Mouse (Mus musculus): Measurements from ENCODE around the gene Zfand2b.
A peak's percentile ranks its signal among the peaks of the same experiment; 100 is the strongest.

Gene Zfand2b

GRCm38 (mm10) chr1:75159540-75160255, 8.7 kb upstream of the Zfand2b start:
- no peak for DNase-seq (ENCODE audit: inconsistent age in 2 of 2, low spot score in 1 of 2)

- no peak for DNase-seq (ENCODE audit: inconsistent age in 2 of 2, low spot score in 1 of 2)
These were observed 8.2 kb upstream of the Zfand2b start for GRCm38 (mm10) chr1:75160256-75160617.

DNA sequence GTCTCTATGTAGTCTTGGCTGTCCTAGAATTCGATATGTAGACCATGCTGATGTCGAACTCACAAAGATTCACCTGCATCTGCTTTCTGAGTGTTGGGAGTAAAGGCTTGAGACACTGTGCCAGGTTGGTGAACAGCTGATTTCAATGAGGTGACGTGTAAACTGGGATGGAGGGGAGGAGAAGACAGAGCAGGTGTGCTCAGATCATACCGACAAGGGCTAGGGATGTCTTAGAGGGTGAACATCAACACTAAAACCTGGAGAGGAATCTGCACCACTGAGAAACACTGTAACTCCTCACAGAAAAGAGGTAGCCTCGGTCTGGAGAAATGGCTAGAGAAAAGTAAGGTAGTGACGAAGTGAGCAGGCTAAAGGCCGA, 364 bp upstream of the Zfand2b start:
- no peak for DNase-seq (ENCODE audit: inconsistent age in 2 of 2, low spot score in 1 of 2)

DNA sequence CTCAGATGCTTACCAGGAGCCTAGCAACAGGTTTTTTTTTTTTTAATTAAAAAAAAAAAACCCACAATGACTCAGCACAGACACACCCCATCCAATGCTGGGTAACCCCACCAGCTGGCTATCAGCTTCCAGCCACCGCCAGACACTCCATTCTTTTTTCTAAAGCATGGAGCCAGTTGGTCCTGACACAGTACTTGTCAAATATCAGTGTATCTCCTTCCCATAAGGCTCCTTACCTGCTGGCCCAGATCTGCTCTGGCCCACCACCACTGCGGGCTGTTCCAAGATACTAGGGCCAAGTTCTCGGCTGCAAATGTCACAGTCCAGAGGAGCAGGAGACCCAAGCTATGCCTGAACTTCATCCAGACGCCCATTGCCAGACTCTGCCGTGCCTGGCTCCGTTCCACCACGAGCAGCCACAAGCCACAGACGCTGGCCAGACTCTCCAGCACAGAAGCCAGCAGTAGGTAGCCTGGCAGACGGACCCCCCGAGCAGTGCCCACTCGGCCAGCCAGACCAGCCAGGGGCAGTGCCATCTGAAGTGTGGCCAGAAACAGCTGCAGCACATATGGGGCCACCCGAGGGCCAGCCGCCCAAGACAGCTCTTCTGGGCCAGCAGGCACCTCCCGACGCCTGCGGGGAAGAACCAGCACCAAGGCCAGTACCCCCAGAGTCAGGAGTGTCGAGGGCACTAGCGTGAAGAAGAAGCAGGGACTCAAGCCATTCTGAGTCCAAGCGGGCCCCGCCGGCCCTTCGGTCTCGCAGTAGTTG, 11.1 kb downstream of the Zfand2b start:
- DNase-seq (ENCODE audit: inconsistent age in 2 of 2, low spot score in 1 of 2): peak; percentile 54 to 76

DNA sequence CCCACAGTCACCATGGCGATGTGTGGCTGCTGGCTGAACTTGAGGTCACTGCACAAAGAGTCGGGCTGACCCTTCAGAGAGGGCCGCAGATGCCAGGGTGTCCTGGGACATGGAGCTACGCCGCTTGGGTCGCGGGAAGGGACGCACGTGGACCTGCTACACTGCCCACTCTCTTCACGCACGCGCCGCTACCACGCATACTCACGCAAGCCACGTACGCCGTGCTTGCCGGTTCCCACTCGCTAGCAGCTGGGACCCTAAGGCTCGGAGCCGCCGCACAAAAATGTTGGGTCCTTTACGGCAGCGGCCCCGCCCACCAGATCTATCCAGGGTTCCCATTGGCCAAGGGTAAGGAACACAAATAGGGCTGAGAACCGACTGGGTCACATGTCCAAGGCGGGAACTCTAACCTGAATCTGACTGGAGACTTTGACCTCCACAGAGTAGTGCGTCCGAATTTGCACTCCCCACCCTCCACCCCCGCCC, 11.7 kb downstream of the Zfand2b start, which contains the start of gene Abcb6:
Gene Abcb6 (minus strand): TSS at position 288 of the 486 bp plus-strand sequence.
- peak; percentile 91 to 96 for DNase-seq (ENCODE audit: inconsistent age in 2 of 2, low spot score in 1 of 2)

DNA sequence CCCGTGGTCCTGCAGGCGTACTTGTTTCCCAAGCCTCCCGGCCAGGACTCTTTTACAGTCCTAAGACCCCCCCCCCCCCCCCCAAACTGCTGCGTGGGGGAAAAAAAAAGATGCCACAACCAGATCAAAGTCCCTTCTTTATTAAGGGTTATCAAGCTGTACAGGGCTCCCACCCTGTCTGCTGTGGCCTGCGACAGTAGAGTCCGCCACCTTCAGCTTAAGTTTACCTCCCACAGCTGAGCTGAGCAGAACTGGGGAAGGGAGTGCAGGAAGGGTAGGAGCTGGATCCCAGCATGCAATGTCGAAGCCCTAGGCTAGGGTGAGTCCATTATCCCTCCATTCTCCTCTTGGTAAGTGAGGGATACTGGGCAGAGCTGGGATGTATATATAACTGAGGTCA, 12.3 kb downstream of the Zfand2b start:
- DNase-seq (ENCODE audit: inconsistent age in 2 of 2, low spot score in 1 of 2): no peak

GRCm38 (mm10) chr1:75181377-75181870, 13.0 kb downstream of the Zfand2b start:
- no peak for DNase-seq (ENCODE audit: inconsistent age in 2 of 2, low spot score in 1 of 2)

DNA sequence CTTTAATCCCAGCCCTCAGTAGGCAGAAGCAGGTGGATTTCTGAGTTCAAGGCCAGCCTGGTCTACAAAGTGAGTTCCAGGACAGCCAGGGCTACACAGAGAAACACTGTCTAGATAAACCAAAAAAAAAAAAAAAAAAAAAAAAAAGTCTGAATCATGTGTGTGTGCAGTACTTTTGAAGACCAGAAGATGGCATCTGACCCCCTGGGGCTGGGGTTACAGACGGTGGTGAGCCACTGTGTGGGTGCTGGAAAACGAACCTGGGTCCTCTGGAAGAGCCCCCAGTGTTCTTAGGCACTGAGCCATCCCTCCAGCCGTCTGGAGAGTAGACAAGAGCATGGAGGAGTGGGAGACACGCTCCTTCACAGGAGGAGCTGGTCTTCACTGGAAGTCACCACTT, 13.7 kb downstream of the Zfand2b start:
- no peak for DNase-seq (ENCODE audit: inconsistent age in 2 of 2, low spot score in 1 of 2)

DNA sequence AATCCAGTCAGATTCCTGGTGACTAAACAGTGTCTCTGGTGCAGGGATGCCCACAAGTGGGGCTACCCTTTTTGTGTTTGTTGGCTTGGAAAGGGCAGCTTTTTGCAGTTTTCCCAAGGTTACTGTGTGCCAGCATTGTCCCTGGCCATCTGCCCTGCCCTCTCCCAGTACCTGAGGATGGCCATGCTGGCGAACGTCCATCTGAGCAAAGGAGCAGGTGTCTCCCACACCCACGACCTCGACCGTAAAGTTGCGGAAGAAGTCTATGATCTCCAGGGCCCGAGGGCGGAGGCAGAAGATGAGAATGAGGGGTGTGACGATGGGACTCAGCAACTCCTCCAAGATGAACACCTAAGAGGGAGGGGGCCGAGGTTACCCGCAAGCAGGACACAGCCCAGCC, 17.0 kb downstream of the Zfand2b start:
- no peak for DNase-seq (ENCODE audit: inconsistent age in 2 of 2, low spot score in 1 of 2)

GRCm38 (mm10) chr1:75187126-75187525, 18.7 kb downstream of the Zfand2b start:
- DNase-seq (ENCODE audit: inconsistent age in 2 of 2, low spot score in 1 of 2): no peak

DNA sequence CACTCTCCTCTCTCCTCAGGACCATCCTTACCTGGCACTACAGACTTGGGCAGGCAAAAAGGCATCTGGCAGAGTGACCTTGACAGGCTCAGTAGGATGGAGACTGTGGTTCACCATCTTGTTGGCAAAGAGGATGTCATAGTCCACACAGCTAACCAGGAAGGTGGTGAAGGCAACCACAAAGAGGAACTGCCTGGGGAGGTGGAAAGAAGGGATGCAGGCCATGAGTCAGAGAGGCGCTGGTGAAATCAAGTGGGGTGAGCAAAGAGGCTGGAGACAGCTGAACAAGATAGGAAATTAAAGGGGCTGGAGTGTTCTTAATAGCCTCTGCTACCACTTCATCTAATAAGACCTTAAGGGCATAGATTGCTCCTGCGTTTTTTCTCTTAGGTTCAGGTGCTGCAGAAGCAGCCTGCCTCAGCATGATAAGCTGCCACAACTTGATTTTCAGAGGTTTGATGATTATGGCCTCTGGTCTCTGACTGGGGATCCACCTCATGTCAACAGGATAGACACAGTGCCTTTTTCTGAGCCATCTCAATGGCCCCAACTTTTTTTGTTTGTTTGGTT, 19.6 kb downstream of the Zfand2b start:
- no peak for DNase-seq (ENCODE audit: inconsistent age in 2 of 2, low spot score in 1 of 2)

- DNase-seq (ENCODE audit: inconsistent age in 2 of 2, low spot score in 1 of 2): no peak
These were observed 22.1 kb downstream of the Zfand2b start for GRCm38 (mm10) chr1:75190577-75190976.

DNA sequence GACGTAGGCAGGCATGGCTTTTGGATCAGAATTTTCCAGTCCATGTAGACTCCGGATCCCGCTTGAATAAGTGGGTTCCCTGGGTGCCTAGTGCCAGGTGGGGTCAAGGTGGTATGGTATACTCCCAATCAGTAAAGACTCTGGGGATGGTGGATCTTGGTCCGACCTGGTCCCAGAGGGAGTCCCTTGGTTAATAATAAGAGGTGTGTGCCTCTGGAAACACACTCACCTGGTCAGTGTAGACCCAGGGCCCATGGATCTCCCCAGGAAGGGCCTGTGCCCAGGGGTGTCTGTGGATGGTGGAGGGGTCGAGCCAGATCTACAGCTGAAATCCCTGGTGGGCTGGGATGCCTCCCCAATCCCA, 22.8 kb downstream of the Zfand2b start:
- DNase-seq (ENCODE audit: inconsistent age in 2 of 2, low spot score in 1 of 2): no peak

- peak; percentile 97 to 98 for DNase-seq (ENCODE audit: inconsistent age in 2 of 2, low spot score in 1 of 2)
These were observed 23.4 kb downstream of the Zfand2b start, which contains the start of the genes Ankzf1 and Atg9a for GRCm38 (mm10) chr1:75191622-75192402. TSS of gene Ankzf1 (plus strand) at chr1:75192151. TSS of gene Atg9a (minus strand) at chr1:75192196.

- DNase-seq (ENCODE audit: inconsistent age in 2 of 2, low spot score in 1 of 2): peak in 1 of 2 experiments; percentile 64
These were observed 24.0 kb downstream of the Zfand2b start for GRCm38 (mm10) chr1:75192452-75192851.

DNA sequence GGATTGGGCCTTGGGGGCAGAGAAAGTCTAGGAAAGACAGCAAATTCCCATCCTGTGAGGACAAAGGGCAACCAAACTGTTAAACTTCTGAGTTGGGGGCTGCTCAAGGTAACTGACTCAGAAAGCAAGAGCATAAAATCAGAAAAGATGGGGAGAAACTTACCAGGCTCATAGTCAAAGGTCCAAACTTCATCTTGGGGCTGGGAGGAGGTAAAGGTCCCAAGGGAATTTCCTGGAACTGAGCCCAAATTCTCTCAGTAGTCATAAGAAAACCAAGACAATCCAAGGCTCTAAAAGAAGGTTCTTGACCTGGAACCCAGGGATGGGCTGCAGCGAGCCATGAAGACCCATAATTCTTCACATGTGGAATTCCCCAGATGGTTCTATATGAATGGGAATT, 32.8 kb downstream of the Zfand2b start:
- DNase-seq (ENCODE audit: inconsistent age in 2 of 2, low spot score in 1 of 2): no peak

- peak; percentile 52 to 87 for DNase-seq (ENCODE audit: inconsistent age in 2 of 2, low spot score in 1 of 2)
These were observed 40.7 kb downstream of the Zfand2b start for GRCm38 (mm10) chr1:75208967-75209678.

GRCm38 (mm10) chr1:75210136-75211087, 42.0 kb downstream of the Zfand2b start, which contains the start of the genes Glb1l and Stk16:
TSS of gene Glb1l (minus strand) at chr1:75210813.
TSS of gene Stk16 (plus strand) at chr1:75210838.
- DNase-seq (ENCODE audit: inconsistent age in 2 of 2, low spot score in 1 of 2): peak; percentile 96 to 98

GRCm38 (mm10) chr1:75211141-75211708, 42.8 kb downstream of the Zfand2b start:
- no peak for DNase-seq (ENCODE audit: inconsistent age in 2 of 2, low spot score in 1 of 2)

All from adrenal gland, adult (tissue).